Mouse (Mus musculus) right cerebral cortex, postnatal 14 days (tissue): Measurements from ENCODE around the gene Cc2d2a.

Experiments used
- DNase-seq: peaks from one replicate; pipeline ENCODE4 v3.0.0; 2022

Gene Cc2d2a

GRCm38 (mm10) chr5:43728375-43729165 is 66.4 kb downstream of the Cc2d2a start:
- no peak for DNase-seq

- DNase-seq: no peak
These were observed 70.2 kb downstream of the Cc2d2a start for GRCm38 (mm10) chr5:43732381-43732780.

GRCm38 (mm10) chr5:43744187-43744586 is 82.0 kb downstream of the Cc2d2a start:
- DNase-seq: no peak

DNA sequence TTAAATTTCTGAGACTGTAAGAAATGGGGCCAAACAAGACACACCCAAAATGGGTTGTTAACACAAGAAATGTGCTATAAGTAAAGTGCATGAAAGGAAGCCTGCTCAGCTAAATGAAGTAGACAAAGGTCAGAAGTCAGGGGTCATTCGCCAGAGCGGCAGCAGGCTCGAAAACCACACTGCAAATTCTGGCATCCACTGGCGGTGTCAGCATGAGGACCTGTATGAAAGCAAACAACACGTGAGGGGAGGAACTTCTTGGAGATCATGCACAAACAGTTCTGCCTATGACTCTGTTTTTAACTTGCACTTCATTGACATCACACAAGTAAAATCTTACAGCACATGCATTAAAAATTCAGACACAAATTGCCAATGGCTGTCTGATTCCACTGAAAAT is 83.0 kb downstream of the Cc2d2a start:
- DNase-seq: no peak

- DNase-seq: no peak
These were observed 85.9 kb downstream of the Cc2d2a start for GRCm38 (mm10) chr5:43748039-43748438.

- no peak for DNase-seq
These were observed 86.9 kb downstream of the Cc2d2a start for GRCm38 (mm10) chr5:43749092-43749491.

DNA sequence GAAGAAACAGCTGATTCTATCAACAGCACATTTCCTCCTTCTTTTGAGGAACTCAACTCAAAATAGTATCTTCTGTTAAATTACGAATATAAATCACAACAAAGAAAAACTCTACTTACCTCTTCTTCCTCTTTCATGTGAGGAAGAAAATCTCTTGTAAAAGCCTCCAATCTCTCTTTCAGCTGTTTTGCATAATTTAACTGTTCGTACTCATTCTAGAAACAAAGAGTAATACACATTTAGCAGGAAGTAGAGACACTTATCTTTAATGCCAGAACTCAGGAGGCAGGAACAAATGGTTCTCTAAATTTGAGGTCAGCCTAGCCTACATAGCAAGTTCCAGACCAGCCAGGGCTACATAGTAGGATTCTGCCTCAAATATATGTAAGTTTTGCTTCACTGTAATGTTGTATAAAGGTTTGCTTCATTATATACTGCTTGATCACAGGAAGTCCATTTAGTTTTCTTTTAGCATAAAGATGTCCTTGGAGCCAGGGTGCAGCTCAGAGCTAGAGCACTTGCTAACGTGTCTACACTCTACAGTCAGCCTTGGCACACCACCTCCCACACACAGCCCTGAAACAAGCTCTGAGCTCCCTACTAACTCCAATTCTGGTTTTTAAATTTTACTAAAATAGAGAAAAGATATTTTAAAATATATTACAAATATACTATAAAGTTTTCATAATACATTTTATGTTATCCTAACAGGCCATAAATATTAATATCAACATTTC is 108.6 kb downstream of the Cc2d2a start:
- no peak for DNase-seq

DNA sequence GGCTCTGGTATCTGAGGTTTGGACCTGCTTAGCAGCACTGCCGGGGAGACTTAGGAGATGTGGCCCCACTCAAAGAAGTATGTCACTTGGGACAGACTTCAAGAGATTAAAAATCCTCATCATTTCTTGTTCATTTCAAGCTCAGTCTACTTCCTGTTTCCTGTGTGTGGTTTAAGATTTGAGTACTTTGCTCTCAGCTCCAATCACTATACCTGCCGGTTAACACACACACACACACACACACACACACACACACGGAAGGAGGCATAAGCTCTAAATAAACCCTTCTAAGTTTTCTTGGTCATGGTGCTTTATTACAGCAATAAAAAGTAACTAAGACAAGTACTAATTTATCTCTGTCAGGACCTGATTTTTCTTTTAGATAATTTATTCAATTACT is 109.4 kb downstream of the Cc2d2a start:
- DNase-seq: no peak

DNA sequence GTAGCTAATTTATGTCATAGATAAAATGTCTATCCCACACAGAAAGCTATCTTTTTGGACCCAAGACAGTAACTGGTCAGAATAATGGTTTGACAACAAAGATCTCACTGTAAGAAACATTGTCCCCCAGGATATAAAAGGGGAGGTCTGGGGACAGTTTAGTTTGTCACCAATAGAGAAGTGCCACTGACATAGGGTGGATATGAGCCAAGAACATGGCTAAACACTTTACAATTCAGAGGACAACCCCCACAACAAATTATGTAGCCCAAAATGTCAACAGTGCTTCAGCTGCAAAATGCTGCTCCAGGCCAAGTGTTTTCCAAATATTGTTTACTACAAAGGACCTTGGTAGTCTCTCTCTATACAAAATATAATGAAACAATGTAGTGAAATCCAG is 114.3 kb downstream of the Cc2d2a start:
- DNase-seq: no peak

- no peak for DNase-seq
These were observed 114.8 kb downstream of the Cc2d2a start for GRCm38 (mm10) chr5:43776993-43777392.

- DNase-seq: no peak
These were observed 116.4 kb downstream of the Cc2d2a start for GRCm38 (mm10) chr5:43778583-43778982.

DNA sequence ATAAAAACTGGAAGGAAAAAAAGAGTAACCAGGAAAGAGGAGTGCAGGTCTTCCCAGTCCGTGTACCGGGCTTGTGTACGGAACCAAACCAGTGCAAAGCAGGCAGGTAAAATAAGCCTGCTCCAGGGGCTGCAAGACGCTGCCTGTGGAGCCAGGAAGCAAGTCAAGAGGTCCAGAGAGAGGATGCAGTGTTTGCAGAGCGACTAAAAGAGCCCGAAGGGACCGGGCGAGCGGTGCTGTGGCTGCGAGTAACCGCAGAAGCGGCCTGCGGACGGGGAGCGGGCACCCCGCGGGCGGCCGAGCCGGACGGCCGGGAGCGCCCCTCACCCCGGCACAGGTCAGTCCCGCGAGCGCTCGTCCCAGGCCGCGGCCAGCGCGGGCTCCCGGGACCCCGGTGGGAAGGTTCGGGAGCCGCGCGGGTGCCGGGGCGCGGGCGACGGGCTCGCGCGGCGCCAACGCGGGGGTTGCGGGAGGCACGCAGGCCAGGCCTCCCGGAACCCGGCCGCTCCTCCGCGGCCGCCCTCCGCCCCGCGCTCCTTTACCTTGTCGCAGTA is 119.4 kb downstream of the Cc2d2a start:
- no peak for DNase-seq

- peak; percentile 83 for DNase-seq
These were observed 120.1 kb downstream of the Cc2d2a start for GRCm38 (mm10) chr5:43781977-43782930.

DNA sequence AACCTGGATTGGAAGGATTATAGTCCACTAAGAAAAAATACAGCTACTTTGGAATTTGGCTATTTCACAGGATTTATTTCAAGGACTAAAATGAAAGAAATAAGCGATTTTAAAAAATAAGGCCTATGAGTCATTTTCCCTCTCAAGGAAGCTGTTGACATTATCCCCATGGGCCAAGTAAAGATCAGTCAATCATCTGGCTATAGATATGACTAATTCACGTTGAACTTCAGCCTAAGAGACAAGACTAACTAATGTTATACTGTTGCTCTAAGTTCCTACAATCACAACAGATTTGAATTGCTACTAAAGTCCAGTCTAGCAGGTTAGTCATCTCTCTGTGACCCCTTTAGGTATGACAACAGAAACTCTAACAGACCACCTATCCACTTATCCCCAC is 121.8 kb downstream of the Cc2d2a start:
- DNase-seq: no peak

DNA sequence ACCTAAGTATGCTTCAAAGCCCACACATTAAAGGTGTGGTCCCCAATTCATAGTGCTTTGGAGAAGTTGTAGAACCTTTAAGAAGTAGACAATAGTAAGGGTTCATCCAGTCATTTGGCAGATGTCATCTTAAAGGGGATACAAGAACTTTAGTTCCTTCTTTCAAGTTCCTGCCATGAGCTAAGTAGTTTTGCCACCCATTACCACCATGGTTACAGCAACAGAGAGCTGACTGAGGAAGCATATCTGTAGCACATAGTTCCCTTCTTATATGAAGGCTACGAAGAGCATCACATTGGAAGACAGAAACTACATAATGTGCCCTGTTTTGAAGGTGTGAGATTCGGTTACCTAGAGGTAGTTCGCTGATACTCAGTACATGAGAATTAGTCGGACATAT is 124.5 kb downstream of the Cc2d2a start:
- DNase-seq: no peak

DNA sequence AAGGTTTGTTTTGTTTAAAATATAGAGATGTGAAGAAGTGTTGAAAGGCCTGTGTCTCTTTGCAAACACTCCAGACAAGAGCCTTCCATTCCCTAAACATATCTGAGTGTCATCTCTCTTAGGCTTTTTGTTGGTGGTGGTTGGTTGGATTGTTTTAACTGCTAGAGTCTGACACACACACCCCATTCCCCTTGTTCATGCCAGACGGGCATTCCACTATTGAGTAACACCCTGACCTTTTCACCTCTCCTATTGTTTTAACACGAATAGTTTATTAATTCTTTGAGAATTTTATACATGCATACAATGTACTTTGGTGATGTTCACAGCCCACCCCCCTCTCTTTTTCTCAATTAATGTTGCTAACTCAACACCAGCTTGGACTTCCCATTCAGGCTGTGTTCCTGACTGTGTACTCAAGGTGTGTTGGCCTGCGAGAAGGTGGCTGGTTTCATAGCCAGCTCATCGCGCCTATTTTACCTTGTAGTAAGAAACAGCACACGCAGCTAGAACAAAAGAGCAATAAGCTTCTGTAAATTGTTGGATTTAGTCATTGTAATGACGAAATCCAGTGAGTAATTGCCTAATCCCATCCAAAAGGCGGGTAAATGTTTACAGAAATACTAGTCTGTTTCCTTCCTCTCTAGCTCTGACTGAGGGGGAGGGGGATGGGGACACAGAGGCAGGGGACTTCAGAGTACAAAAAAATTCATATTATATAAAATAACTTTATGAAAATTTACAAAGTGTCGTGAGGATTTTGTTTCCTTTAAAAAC is 126.0 kb downstream of the Cc2d2a start:
- DNase-seq: no peak
